Mouse (Mus musculus): Measurements from ENCODE around the gene Rad51ap2.

The Rad51ap2 gene

GRCm38 (mm10) chr12:11455549-11456194 is at the start of gene Rad51ap2:
Rad51ap2 (plus strand) TSS chr12:11456079.
- peak; percentile 93 to 96 for DNase-seq

- DNase-seq: peak; percentile 59 to 62
These were observed 48.2 kb upstream of the Rad51ap2 start for GRCm38 (mm10) chr12:11407679-11408078.

- DNase-seq: peak in 1 of 2 experiments; percentile 46
These were observed 37.8 kb upstream of the Rad51ap2 start for GRCm38 (mm10) chr12:11418112-11418511.

GRCm38 (mm10) chr12:11427396-11427795 is 28.5 kb upstream of the Rad51ap2 start:
- DNase-seq: no peak

- DNase-seq: no peak
These were observed 22.8 kb upstream of the Rad51ap2 start for GRCm38 (mm10) chr12:11433126-11433525.

- DNase-seq: peak; percentile 26 to 49
These were observed 22.2 kb upstream of the Rad51ap2 start for GRCm38 (mm10) chr12:11433716-11434115.

GRCm38 (mm10) chr12:11434446-11434845 is 21.4 kb upstream of the Rad51ap2 start:
- DNase-seq: peak; percentile 27 to 50

- peak in 1 of 2 experiments; percentile 50 for DNase-seq
These were observed 20.4 kb upstream of the Rad51ap2 start for GRCm38 (mm10) chr12:11435246-11436022.

GRCm38 (mm10) chr12:11436023-11436350 is 19.9 kb upstream of the Rad51ap2 start:
- no peak for DNase-seq

- DNase-seq: peak; percentile 90 to 92
These were observed 19.2 kb upstream of the Rad51ap2 start, which contains the start of gene Vsnl1 for GRCm38 (mm10) chr12:11436497-11437265. Vsnl1 (minus strand) TSS chr12:11436613.

GRCm38 (mm10) chr12:11437266-11437906 is 18.5 kb upstream of the Rad51ap2 start:
- peak; percentile 95 to 96 for DNase-seq

- DNase-seq: peak; percentile 47 to 49
These were observed 17.9 kb upstream of the Rad51ap2 start for GRCm38 (mm10) chr12:11437907-11438447.

- DNase-seq: no peak
These were observed 1.7 kb upstream of the Rad51ap2 start for GRCm38 (mm10) chr12:11454146-11454545.

GRCm38 (mm10) chr12:11456213-11456612 is 334 bp downstream of the Rad51ap2 start:
- no peak for DNase-seq

- no peak for DNase-seq
These were observed 753 bp downstream of the Rad51ap2 start for GRCm38 (mm10) chr12:11456632-11457031.

Data from cerebellum, postnatal 36 days (tissue).